Mouse (Mus musculus): ENCODE measurements around the gene Mrnip.

The Mrnip gene

DNA sequence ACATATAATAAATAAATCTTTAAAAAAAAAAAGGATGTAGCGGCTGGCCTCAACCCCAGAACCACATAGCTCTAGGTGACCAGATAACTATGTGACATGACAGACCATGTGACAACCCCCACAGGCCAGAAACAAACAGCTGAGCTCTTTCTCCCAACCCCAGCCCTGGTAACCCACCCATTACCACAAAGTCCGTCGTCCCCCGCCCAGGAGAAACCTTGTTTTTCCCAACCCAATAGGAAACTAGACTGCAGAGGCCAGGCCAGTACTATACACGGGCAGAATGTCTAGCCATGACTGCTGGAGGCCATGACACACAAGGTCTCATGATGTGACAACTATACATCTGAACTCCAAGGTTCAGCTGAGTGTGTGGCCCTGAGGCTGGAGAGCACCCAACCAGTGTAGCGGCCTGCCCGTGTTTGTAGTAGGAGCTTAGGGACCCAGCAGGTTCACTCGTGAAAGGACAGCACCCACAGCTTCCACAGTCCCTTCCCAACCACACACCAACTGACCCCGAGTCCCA is 29.1 kb downstream of the Mrnip start:
- no peak for DNase-seq (ENCODE audit: extremely low spot score)

- no peak for DNase-seq (ENCODE audit: extremely low spot score)
Observed at GRCm38 (mm10) chr11:50205434-50205833, 31.2 kb downstream of the Mrnip start.

DNA sequence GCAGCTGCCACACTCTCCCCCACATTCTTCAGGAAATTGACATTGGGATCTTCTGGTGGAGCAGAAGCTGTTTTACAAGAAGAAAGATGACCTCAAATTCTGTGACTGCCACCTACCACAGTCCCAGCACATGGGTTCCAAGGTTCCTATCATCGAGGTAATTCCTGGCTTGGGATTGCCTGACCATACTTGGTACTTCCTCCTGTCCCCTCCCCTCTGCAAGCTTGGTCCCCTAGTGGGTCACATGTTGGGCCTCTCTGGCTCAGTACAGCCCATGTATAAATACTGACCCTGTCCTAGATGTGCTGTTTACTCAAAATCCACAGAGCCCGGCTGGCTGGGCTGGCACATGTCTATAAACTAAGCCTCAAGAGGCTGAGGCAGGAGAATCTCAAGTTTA is 31.8 kb downstream of the Mrnip start:
- no peak for DNase-seq (ENCODE audit: extremely low spot score)

DNA sequence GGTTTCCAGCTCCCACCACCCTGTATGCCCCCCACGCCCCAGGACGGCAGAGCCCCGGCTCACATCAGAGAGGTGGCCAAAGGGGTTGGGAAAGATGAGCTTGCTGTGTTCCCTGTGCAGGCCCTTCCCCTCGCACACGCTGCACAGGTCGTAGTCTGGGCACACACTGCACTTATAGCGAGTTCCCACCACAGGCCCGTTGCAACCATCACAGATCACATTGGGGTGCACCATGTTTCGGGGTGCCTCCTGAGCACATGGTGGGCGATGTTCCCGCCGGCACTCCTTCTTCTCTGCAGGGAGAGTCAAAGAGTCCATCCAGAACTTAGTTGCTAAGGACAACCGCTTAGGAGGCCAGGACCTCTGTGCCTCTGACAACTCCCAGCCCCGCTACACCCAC is 33.1 kb downstream of the Mrnip start:
- no peak for DNase-seq (ENCODE audit: extremely low spot score)

- DNase-seq (ENCODE audit: extremely low spot score), result no peak
Observed at GRCm38 (mm10) chr11:50208039-50208438, 33.8 kb downstream of the Mrnip start.

GRCm38 (mm10) chr11:50210101-50210504 is 35.9 kb downstream of the Mrnip start:
- peak; percentile 93 for DNase-seq (ENCODE audit: extremely low spot score)

- DNase-seq (ENCODE audit: extremely low spot score), result peak; percentile 86
Observed at GRCm38 (mm10) chr11:50210505-50211151, 36.4 kb downstream of the Mrnip start, which contains the start of the genes Sqstm1 and Mgat4b. Gene Sqstm1 (minus strand): TSS chr11:50210827. Gene Mgat4b (plus strand): TSS chr11:50210890.

DNA sequence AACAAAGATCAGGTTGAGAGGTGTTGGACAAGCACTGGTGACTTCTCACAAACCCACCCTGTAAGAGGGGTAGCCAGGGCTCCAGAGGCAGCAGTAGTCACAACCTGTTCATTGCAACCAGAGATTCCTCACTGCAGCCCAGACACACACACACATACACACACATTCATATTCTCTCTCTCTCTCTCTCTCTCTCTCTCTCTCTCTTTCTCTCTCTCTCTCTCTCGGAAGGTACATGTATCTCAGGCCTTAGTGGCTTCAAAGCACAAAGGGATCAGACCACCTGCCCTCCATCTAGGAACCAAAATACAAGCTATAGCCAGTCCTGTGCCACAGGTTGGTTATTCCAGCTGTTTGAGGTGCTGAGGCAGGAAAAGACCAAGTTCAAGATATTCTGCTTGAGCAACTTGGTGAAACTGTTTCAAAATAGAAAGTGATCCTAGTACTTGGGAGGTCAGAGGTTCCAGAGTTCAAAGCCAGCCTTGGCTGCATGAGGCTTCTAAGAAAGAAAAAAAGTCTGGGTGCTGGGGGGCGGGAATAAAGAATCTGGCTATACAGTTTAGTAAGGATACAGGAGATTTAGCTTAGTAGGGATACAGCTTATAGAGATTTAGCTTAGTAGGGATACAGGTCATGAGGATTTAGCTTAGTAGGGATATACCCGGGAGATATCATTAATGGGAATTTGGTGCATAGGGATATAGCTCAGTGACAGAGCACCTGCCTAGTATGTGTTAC is 37.2 kb downstream of the Mrnip start:
- no peak for DNase-seq (ENCODE audit: extremely low spot score)

DNA sequence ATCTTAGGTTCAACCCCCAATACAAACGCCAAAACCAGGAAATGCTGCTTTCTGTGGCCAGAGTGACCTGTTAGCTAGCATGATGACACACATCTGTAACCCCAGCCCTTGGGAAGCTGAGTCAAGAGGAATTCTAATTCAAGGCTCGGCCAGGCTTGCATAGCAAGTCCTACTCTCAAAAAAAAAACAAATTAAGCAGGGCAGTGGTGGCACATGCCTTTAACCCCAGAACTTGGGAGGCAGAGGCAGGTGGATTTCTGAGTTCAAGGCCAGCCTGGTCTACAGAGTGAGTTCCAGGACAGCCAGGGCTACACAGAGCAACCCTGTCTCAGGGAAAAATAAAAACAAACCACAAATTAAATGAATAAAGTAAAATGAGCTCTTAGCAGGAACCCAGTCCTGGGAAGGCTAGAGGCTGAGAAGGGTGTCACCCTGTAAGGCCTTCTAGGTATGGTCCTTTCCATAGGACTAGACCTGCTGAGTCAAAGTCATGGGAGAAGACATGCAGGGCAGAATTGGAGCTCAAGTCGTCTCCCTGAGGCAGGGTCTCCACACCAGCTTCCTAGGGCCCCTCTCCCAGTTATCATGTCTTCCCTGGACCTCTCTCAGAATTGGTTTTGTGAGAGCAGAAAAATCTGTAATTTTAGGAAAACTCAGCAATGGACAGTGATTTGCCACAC is 38.0 kb downstream of the Mrnip start:
- no peak for DNase-seq (ENCODE audit: extremely low spot score)

DNA sequence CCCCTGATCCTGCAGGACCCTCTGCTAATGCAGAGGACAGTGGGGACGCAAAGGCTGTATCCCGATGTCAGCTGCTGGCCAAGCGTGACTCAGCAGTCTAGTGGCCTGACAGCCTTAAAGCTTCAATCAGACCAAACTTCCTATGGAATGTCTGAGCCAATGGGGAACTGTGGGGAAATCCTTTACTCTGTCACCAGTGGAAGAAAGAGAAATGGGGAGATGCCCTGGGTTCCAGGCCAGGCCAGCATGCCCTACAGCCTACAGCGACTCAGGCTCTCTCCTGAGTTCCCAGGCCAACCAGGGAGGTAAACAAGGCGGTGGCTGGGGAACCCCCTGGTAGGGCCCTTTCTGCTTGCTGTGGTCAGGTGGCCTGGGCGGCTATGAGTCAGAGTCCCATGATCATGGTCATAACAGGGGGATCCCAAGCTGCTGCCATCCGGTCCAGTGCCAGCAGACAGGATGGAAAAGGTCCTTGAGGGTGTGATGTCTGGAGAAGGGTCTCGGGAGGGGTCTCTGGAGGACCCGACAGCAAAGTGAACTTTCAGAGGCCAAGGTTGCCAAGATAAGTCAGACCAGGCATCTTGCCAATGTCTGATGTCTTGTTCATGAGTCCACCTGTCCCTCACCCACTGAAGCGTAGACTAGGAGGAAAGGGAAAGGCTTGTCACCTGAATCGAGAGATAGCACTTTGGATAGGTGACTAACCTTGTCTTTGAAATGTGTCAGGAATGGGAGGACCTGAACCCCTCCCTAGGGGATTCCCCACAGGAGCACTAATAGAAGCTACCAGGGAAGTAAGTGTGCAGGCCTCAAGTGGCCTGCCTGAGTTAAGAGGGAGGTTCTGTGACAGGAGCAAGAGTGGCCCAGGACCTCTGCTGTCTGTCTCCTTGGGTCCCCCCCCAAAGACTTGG is 38.9 kb downstream of the Mrnip start:
- no peak for DNase-seq (ENCODE audit: extremely low spot score)

- no peak for DNase-seq (ENCODE audit: extremely low spot score)
Observed at GRCm38 (mm10) chr11:50214631-50215030, 40.4 kb downstream of the Mrnip start.

GRCm38 (mm10) chr11:50215633-50216032 is 41.4 kb downstream of the Mrnip start:
- no peak for DNase-seq (ENCODE audit: extremely low spot score)

GRCm38 (mm10) chr11:50216724-50217366 is 42.6 kb downstream of the Mrnip start:
- DNase-seq (ENCODE audit: extremely low spot score), result no peak

- DNase-seq (ENCODE audit: extremely low spot score), result no peak
Observed at GRCm38 (mm10) chr11:50217811-50218210, 43.6 kb downstream of the Mrnip start.

DNA sequence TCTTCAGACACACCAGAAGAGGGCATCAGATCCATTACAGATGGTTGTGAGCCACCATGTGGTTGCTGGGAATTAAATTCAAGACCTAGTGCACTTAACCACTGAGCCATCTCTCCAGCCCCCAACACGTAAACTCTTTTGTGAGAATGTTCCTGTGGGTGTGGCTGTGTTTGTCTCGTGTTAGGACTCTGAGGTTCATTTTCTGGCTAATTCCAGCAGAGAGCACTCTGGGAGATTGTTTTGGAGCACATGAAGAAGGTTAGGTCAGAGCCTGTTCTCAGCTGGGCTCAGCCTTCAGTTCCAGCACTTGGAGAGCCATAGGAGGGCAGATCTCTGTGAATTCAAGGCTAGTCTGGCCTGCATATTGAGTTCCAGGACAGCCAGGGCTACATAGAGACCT is 45.6 kb downstream of the Mrnip start:
- no peak for DNase-seq (ENCODE audit: extremely low spot score)

GRCm38 (mm10) chr11:50222559-50223276 is 48.5 kb downstream of the Mrnip start:
- DNase-seq (ENCODE audit: extremely low spot score), result no peak

DNA sequence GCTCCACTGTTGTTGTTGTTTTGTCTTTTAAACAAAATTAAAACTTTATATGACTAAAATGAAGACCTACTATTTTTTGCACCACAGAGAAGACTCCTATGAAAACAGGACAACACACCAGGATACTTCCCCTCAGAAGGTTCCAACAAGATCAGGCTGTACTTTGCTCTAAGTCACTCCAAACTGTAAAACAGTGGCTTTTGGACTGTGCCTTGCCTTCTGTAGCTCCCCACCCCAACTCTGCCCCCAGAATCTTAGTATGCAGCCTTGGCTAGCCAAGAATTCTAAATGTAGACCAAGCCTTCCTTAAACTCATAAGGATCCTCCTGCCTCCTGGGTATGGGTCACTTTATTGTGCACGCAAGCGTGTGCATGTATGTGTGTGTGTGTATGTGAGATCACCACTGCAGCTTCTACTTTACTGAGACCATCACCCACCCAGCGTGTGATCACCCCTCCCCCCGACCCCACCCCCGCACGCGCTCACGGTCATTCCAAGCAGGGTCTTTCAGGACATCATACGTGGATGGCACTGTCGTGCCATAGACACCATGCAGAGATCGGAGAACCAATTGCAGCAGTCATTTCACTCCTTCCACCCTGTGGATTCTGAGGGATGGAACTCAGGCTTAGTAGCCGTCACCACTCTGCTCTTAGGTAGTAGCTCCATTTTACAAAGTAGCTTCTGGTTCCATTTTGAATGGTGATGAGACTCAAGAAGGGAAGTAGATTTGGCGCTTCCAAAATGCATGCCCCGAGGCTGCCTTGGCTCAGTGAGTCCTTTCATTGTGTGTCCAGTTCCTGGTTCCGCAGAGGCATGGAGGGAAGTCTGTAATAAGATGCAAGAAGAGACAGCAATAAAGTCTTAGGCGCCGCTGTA is 49.8 kb downstream of the Mrnip start:
- no peak for DNase-seq (ENCODE audit: extremely low spot score)

DNA sequence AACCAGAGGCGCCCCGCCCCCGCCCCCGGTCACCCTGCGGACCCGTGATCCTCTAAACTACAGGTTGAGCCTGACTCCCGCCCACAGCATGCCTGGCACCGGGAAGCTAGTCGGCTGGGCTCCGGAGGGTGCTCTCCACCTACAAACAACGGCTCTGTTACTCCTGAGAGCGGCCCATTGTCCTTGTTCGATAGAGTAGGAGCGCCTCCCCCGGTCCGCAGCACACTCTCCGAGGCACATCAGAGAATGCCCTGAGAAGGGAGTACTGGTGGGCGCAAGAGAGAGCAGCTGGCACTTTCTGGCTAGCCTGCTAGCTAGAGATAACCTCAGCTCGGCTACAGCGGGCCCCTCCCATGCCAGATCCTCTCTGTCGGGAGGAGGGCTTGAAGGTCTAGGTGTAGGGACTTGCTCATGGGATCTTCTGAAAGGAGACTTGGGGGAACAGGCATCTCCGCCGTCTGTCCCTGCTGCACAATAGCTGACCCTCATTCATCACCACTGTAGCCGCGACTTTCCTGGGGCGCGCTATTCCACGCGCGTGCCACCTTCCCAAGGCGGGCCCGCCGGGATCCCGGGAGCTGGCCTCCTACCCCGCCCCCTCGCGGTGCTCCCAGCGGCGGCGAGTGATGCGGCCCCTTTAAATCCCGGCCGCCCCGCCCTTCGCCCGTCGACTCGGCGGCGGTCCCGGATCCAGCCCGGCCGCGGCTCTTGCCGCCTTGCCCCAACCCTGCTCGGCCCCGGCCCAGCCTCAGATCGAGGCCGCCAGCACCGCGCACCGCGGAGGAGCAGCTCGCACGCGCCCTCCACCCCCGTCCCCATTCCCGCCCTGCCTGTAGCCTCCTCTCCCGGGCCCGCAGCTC is 50.7 kb downstream of the Mrnip start:
- DNase-seq (ENCODE audit: extremely low spot score), result peak; percentile 83

Measured in embryo, embryonic 9.5 days (tissue).